Mouse (Mus musculus) heart, postnatal 36 days (tissue): ENCODE measurements around the gene Mlf1. TPM values are rescaled to one million over a fixed set of nuclear protein-coding genes. Genes with fewer than 3 reads are reported as not detected.
A peak's percentile ranks its signal among the peaks of the same experiment; 100 is the strongest.

Experiments used
- DNase-seq, 2 experiments: peaks; one replicate each; pipeline ENCODE4 v3.0.0; 2021 to 2022
- intact Hi-C: fragments of 180-260 bp; cut with DNase I; formaldehyde crosslinking; loops from one replicate; pipeline ENCODE4 v1.15.1; 2025
- total RNA-seq, 2 experiments: library from RNA; stranded (reverse); gene quantifications; 2 replicates each; pipeline ENCODE4 v1.2.3; 2021

Mlf1 gene
- total RNA-seq = 100 to 1,000 TPM; 289 to 311 TPM

- peak; percentile 90 for DNase-seq
- intact Hi-C loops = no loop called here
Measured at GRCm38 (mm10) chr3:67373872-67374271, at the start of gene Mlf1. Gene Mlf1 (plus strand): TSS chr3:67374097.

GRCm38 (mm10) chr3:67339558-67339957, 34.3 kb upstream of the Mlf1 start:
- DNase-seq = no peak
- intact Hi-C loops = no loop called here

GRCm38 (mm10) chr3:67340921-67341320, 33.0 kb upstream of the Mlf1 start:
- intact Hi-C loops = loop anchor here (10.0 kb wide), 1 partner anchor 356 kb away; the partner anchor contains the start of genes Rsrc1 and Shox2
- no peak for DNase-seq

- intact Hi-C loops = loop anchor here (2.0 to 10.0 kb wide), 2 partner anchors 358 to 932 kb away; partner anchors contain the start of genes Rsrc1 and Shox2
- DNase-seq = no peak
Measured at GRCm38 (mm10) chr3:67343004-67343662, 30.8 kb upstream of the Mlf1 start.

- DNase-seq = peak; percentile 32 to 60
- intact Hi-C loops = loop anchor here (1.0 to 10.0 kb wide), 2 partner anchors 360 to 1012 kb away; partner anchors contain the start of genes Rsrc1 and Shox2
Measured at GRCm38 (mm10) chr3:67344599-67344998, 29.3 kb upstream of the Mlf1 start.

- no peak for DNase-seq
- intact Hi-C loops = loop anchor here (10.0 kb wide), 1 partner anchor 362 kb away; the partner anchor contains the start of genes Rsrc1 and Shox2
Measured at GRCm38 (mm10) chr3:67346674-67347073, 27.2 kb upstream of the Mlf1 start.

GRCm38 (mm10) chr3:67351406-67352127, 22.3 kb upstream of the Mlf1 start:
- DNase-seq = no peak
- intact Hi-C loops = loop anchor here (1.0 to 5.0 kb wide), 4 partner anchors 36 to 221 kb away; partner anchors contain the start of gene Gfm1

- peak; percentile 34 to 35 for DNase-seq
- intact Hi-C loops = loop anchor here (1.0 to 5.0 kb wide), 4 partner anchors 35 to 220 kb away; partner anchors contain the start of gene Gfm1
Measured at GRCm38 (mm10) chr3:67352128-67352762, 21.7 kb upstream of the Mlf1 start.

GRCm38 (mm10) chr3:67352763-67353149, 21.1 kb upstream of the Mlf1 start:
- intact Hi-C loops = loop anchor here (1.0 to 5.0 kb wide), 4 partner anchors 35 to 220 kb away; partner anchors contain the start of gene Gfm1
- DNase-seq = no peak

GRCm38 (mm10) chr3:67358376-67358775, 15.5 kb upstream of the Mlf1 start:
- no peak for DNase-seq
- intact Hi-C loops = no loop called here

- intact Hi-C loops = no loop called here
- DNase-seq = no peak
Measured at GRCm38 (mm10) chr3:67366087-67366892, 7.6 kb upstream of the Mlf1 start.

- DNase-seq = peak; percentile 24 to 48
- intact Hi-C loops = no loop called here
Measured at GRCm38 (mm10) chr3:67367481-67367880, 6.4 kb upstream of the Mlf1 start.

GRCm38 (mm10) chr3:67369407-67370079, 4.4 kb upstream of the Mlf1 start:
- intact Hi-C loops = no loop called here
- DNase-seq = no peak

- intact Hi-C loops = no loop called here
- no peak for DNase-seq
Measured at GRCm38 (mm10) chr3:67372194-67372593, 1.7 kb upstream of the Mlf1 start.

- DNase-seq = peak; percentile 33 to 56
- intact Hi-C loops = no loop called here
Measured at GRCm38 (mm10) chr3:67372781-67373180, 1.1 kb upstream of the Mlf1 start.

GRCm38 (mm10) chr3:67374360-67374778, 472 bp downstream of the Mlf1 start:
- intact Hi-C loops = no loop called here

GRCm38 (mm10) chr3:67375063-67375462, 1.2 kb downstream of the Mlf1 start, which contains the start of gene Gm17402:
Gene Gm17402 (minus strand): TSS chr3:67375163.
- DNase-seq = no peak
- intact Hi-C loops = no loop called here

More at GRCm38 (mm10) chr3:67374360-67374778, 472 bp downstream of the Mlf1 start:
- no peak for DNase-seq

- intact Hi-C loops = no loop called here
- DNase-seq = no peak
Measured at GRCm38 (mm10) chr3:67378215-67378614, 4.3 kb downstream of the Mlf1 start.

- DNase-seq = no peak
Measured at GRCm38 (mm10) chr3:67429338-67429998, 55.6 kb downstream of the Mlf1 start.

More at GRCm38 (mm10) chr3:67429338-67429998, 55.6 kb downstream of the Mlf1 start:
- intact Hi-C loops = loop anchor here (5.0 kb wide), 1 partner anchor 138 kb away; no protein-coding TSS in a partner anchor
